Mouse (Mus musculus) G1E (cell line): ENCODE data around the gene Sec14l2. TPM values are rescaled to one million over a fixed set of nuclear protein-coding genes. Genes with fewer than 3 reads are reported as not detected.

Experiments
- ATAC-seq: 2 replicates; pipeline ENCODE4 v1.8.0; 2016; ENCODE audit warnings: mild to moderate bottlenecking; ENCODE audit not compliant: insufficient number of reproducible peaks, poor library complexity, low FRiP score, severe bottlenecking; ENCODE audit errors: extremely low read depth
- DNase-seq: peaks from one replicate; pipeline ENCODE4 v3.0.0; 2012; ENCODE audit warnings: low spot score
- H3K27me3 ChIP-seq: 2 replicates; pipeline ENCODE4 v1.6.1; 2012; ENCODE audit warnings: mild to moderate bottlenecking, low read length, inconsistent platforms; ENCODE audit not compliant: insufficient read depth
- H3K36me3 ChIP-seq: replicated peaks from 2 replicates; pipeline ENCODE3; 2012; ENCODE audit warnings: mild to moderate bottlenecking, inconsistent platforms
- H3K4me1 ChIP-seq: 2 replicates; pipeline ENCODE4 v1.6.1; 2012; ENCODE audit warnings: low read depth, low read length, inconsistent platforms, mixed read lengths; ENCODE audit not compliant: insufficient read depth
- H3K4me3 ChIP-seq: 2 replicates; pipeline ENCODE4 v1.5.1; 2012; ENCODE audit warnings: low read depth, mild to moderate bottlenecking, inconsistent platforms, low read length, moderate library complexity, mixed read lengths
- H3K9me3 ChIP-seq: replicated peaks from 2 replicates; pipeline ENCODE4 v1.6.1; 2012; ENCODE audit warnings: inconsistent platforms
- CTCF ChIP-seq: IDR thresholded peaks from 2 replicates; pipeline ENCODE4 v1.5.1; 2012; ENCODE audit warnings: low read depth, low read length, inconsistent platforms, mixed read lengths
- GATA1 ChIP-seq: IDR thresholded peaks from 2 replicates; pipeline ENCODE4 v1.6.1; 2012; ENCODE audit warnings: borderline replicate concordance, low read length, inconsistent platforms, mixed read lengths
- GATA2 ChIP-seq: IDR thresholded peaks from 2 replicates; pipeline ENCODE4 v1.6.1; 2012; ENCODE audit warnings: low read depth, low read length, inconsistent platforms, borderline replicate concordance
- POLR2AphosphoS5 ChIP-seq: IDR thresholded peaks from 2 replicates; pipeline ENCODE4 v1.6.1; 2012; ENCODE audit warnings: low read depth, low read length, inconsistent platforms; ENCODE audit not compliant: insufficient replicate concordance
- TAL1 ChIP-seq: conservative IDR thresholded peaks from 2 replicates; pipeline ENCODE4 v1.6.1; 2012; ENCODE audit warnings: low read depth, low read length, inconsistent platforms, mixed read lengths
- polyA plus RNA-seq: library from polyadenylated mRNA; stranded (reverse); fragments of >175 nt; gene quantifications from 2 replicates; pipeline ENCODE4 v1.2.3, GENCODE M21; 2012
- total RNA-seq, 2 experiments: library from RNA; stranded (forward) in 1 of 2; stranded (reverse) in 1 of 2; fragments of 200-1000 nt in 1 of 2; fragments of >200 nt in 1 of 2; fragmentation: Nextera tagmentation in 1 of 2; gene quantifications; 2 replicates each; pipeline ENCODE4 v1.2.3; 2014 to 2017

Sec14l2 gene
- total RNA-seq (2014; fragmentation: Nextera tagmentation) (13.7 and 13.8 TPM in 2 replicates), total RNA-seq (2017) (4.6 and 6.6 TPM in 2 replicates), polyA plus RNA-seq (3.3 and 3.5 TPM in 2 replicates)

DNA sequence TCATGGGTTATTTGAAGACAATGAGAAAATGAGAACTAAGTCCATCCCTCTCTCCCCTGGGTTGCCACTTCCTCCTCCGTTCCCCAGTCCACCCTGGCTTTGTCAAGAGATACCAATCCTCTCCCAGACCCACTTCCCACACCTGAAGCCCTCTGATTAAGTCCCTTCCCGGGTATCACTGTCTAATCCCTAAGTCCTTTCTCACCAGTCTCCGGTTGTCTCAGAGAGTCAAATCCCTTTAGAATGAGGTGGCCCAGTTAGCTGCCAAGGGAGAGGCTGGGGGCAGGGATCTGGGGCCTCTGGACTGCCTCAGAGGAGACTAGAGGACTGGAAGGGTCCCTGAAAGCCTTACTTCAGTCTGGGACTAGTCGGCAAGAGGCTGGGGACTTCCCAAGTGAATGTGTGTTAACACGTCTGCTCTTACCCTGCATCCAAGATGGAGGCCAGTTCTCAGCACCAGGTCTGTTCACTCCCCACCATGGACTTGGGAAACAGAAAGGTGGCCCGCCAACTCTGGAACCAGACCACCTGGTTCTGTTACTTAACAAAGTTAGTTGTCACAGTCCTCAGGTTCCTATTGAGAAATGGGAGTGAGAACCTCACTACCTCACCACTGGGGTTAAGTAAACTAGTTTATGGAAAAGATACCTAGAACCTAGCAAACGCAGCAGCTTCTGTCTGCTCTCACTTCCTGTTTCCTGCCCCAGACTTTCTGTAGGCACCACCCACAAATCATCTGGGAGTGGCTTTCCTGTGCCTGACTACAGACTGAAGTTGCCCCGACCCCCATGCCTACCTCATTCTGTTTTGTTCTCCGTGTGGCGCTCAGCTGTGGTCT is at the start of gene Sec14l2:
Sec14l2 (minus strand) TSS at position 674 of the 838 bp plus-strand sequence.
- no peaks in the 10 kb centered on the region; the same call in 1 of the 2 replicates for H3K9me3 ChIP-seq
- H3K4me3 ChIP-seq: peak within 1 kb of the TSS; percentile 67
- no peak for TF ChIP-seq GATA2
- no peak for TF ChIP-seq CTCF
- no peak for TF ChIP-seq POLR2AphosphoS5
- TF ChIP-seq TAL1: no peak
- no peak for TF ChIP-seq GATA1

DNA sequence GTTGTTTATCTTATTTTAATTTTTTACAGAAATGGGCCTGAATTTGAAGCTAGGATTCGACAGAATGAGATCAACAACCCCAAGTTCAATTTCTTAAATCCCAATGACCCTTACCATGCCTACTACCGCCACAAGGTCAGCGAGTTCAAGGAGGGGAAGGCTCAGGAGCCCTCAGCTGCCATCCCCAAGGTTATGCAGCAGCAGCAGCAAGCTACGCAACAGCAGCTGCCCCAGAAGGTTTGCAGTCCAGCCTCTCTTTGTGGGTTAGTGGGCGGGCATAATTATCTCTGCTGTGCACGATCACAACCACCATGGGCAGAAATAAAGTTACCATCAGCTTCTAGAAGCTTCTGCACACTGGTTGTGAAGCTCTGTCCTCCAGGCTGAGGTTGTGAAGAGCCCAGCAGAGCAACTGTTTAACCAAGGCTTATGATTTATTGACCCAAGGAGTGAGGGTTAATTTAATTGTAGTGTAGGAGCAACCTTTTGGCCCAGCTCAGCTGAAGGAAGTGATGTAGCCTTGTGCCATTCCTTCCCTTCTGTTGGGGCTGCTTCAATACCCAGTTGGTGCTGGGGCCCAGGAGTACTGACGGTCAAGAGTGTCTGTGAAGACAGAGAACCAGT is 43.4 kb upstream of the Sec14l2 start:
- TF ChIP-seq POLR2AphosphoS5 (no peak), TAL1 (no peak), GATA1 (no peak), CTCF (no peak), GATA2 (no peak)
- no peak overlapping the region for H3K4me3 ChIP-seq
- no peaks in the 10 kb centered on the region for H3K9me3 ChIP-seq
- no peaks in the 10 kb centered on the region for H3K27me3 ChIP-seq
- DNase-seq (no peak), ATAC-seq (no peak)
- peaks cover 58% of the 10 kb centered on the region for H3K4me1 ChIP-seq
- H3K36me3 ChIP-seq: peaks cover 100% of the 10 kb centered on the region

More for the DNA sequence above, at the start of gene Sec14l2:
- Histone ChIP-seq H3K27me3 (peaks cover 33% of the 10 kb centered on the region), H3K4me1 (peaks cover 53% of the 10 kb centered on the region), H3K36me3 (peaks cover 6% of the 10 kb centered on the region)
- ATAC-seq (peak; percentile 62), DNase-seq (peak; percentile 72)

GRCm38 (mm10) chr11:4164701-4165100 is 41.5 kb upstream of the Sec14l2 start:
- DNase-seq (no peak), ATAC-seq (no peak)
- Histone ChIP-seq H3K27me3 (no peaks in the 10 kb centered on the region), H3K9me3 (no peaks in the 10 kb centered on the region), H3K36me3 (peaks cover 89% of the 10 kb centered on the region), H3K4me1 (peaks cover 70% of the 10 kb centered on the region), H3K4me3 (no peak overlapping the region)
- TF ChIP-seq GATA2 (no peak), GATA1 (no peak), POLR2AphosphoS5 (no peak), TAL1 (no peak)

DNA sequence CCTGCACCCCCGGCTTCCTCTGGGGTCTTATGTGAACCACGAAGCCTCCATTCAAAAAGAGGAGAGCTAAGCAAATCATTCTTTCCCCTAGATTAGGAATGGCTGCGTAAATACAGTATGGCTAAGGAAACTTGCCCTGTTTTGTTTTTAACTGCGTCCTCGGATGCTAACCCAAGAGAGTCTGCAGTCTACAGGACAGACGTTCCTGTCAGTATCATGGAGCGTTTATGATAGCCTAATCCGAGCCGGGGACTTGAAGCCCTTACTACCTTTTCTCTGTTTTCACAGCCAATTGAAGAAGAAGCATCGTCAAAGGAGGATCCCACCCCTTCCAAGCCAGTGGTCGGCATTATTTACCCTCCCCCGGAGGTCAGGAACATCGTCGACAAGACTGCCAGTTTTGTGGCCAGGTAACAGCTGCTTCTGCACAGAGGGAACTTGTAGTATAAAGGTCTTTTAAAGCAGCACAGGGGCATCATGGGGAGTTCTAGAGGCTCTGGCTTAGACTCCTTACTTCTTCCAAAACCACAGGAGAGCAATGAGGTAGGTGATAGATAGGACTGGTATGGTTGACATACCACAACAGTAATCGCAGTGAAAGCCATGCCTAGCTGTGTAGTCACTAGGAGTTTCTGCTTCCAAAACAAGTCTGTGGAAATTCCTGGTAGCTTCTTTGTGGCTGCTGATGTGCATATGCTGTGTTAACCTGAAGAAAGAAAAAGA is 37.7 kb upstream of the Sec14l2 start:
- TF ChIP-seq GATA1 (no peak), POLR2AphosphoS5 (no peak)
- Histone ChIP-seq H3K4me3 (peak overlapping the region; percentile 97), H3K9me3 (no peaks in the 10 kb centered on the region), H3K27me3 (no peaks in the 10 kb centered on the region), H3K4me1 (peaks cover 55% of the 10 kb centered on the region), H3K36me3 (peaks cover 55% of the 10 kb centered on the region)
- no peak for ATAC-seq
- peak; percentile 15 for DNase-seq

GRCm38 (mm10) chr11:4159808-4160708 is 36.8 kb upstream of the Sec14l2 start, which contains the start of the genes Ccdc157 and Sf3a1:
Ccdc157 (minus strand) TSS chr11:4160293.
Sf3a1 (plus strand) TSS chr11:4160350.
- DNase-seq: peak; percentile 86
- peak; percentile 85 for ATAC-seq
- H3K36me3 ChIP-seq: peaks cover 46% of the 10 kb centered on the region
- H3K27me3 ChIP-seq: no peaks in the 10 kb centered on the region
- H3K4me1 ChIP-seq: peaks cover 52% of the 10 kb centered on the region
- TF ChIP-seq GATA1 (no peak), GATA2 (no peak), POLR2AphosphoS5 (no peak)
- H3K9me3 ChIP-seq: no peaks in the 10 kb centered on the region
- peak within 1 kb of the TSS; percentile 97 for H3K4me3 ChIP-seq
